Comparison of ENCODE assay signal across 7 mouse cellular contexts in the genomic region with DNA sequence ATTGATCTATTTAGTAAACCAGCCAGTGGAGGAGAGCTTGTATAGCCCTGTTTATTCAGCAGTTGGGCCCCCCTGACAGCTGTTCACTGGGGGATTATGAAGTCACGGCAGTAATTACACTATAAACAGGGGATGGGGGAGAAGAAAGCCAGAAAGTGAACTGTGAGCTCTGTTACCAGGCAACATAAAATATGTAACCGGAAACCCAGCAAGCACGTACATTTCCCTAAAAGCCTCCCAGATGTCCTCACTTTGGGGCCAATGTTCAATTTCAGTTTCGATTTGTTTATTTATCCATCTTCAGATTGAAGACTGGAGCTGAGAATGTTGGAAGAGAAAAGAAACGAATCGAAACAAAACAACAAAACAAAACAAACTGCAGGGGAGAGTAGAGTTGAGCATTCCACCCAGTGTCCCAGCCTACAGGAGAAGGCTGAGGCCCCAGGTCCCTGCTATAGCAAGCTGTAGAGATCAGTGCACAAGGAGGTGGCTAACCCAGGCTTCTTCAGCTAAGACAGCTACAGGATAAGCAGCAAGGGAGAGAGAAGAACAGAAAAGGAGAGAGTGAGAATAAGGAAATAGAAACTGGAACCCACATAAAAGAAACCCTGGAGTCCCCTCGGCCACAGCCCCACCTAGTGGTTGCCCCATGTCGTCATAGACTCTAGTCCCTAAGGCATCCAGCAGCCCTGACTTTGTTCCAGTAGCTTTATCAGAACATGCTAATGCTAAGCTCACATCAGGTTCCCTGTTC.
A peak's percentile ranks its signal among the peaks of the same experiment; 100 is the strongest.
DNase-seq lines count a peak whose midpoint lies in the region; ATAC-seq and TF ChIP-seq lines count a peak whose summit lies in the region.

No protein-coding gene starts in this region.

- H3K9me3 ChIP-seq in ES-Bruce4 (replicated peaks; ENCODE audit: control insufficient read depth, insufficient read depth, low read length, poor library complexity, severe bottlenecking): no peaks in the 10 kb centered on the region
- no peaks in the 10 kb centered on the region for H3K9me3 ChIP-seq in forebrain, postnatal 0 days (ENCODE audit: low read length)
- no peaks in the 10 kb centered on the region for H3K9me3 ChIP-seq in hindbrain, postnatal 0 days (ENCODE audit: low read length)
- H3K9me3 ChIP-seq in limb, embryonic 12.5 days: no peaks in the 10 kb centered on the region
- H3K9me3 ChIP-seq in midbrain, embryonic 12.5 days: no peaks in the 10 kb centered on the region

- peak; percentile 80 for ATAC-seq in forebrain, postnatal 0 days
- 0 out of 2 replicates have a peak, but pooled peaks have one; percentile 29 for ATAC-seq in hindbrain, postnatal 0 days
- peak; percentile 85 for ATAC-seq in limb, embryonic 12.5 days (ENCODE audit: insufficient number of reproducible peaks, insufficient read depth, low FRiP score, low TSS enrichment, low read depth)
- peak; percentile 82 for ATAC-seq in midbrain, embryonic 12.5 days (ENCODE audit: low FRiP score, low read depth)

- 41% methylated on average over 8 of the region's 8 CpGs for WGBS in forebrain, postnatal 0 days
- 29% methylated on average over 8 of the region's 8 CpGs for WGBS in hindbrain, postnatal 0 days
- WGBS in limb, embryonic 12.5 days: 34% methylated on average over 8 of the region's 8 CpGs
- WGBS in midbrain, embryonic 12.5 days: 43% methylated on average over 8 of the region's 8 CpGs

- no peak for TF ChIP-seq POLR2A in ES-Bruce4 (IDR thresholded peaks at IDR 0.05; ENCODE audit: insufficient read depth, low read length)

- H3K9ac ChIP-seq in ES-Bruce4 (ENCODE audit: low read depth, poor library complexity, severe bottlenecking): no peak overlapping the region
- H3K9ac ChIP-seq in forebrain, postnatal 0 days: no peak overlapping the region
- no peak overlapping the region for H3K9ac ChIP-seq in hindbrain, postnatal 0 days (replicated peaks; ENCODE audit: low read length)
- no peak overlapping the region for H3K9ac ChIP-seq in limb, embryonic 12.5 days (replicated peaks)
- H3K9ac ChIP-seq in midbrain, embryonic 12.5 days (replicated peaks): no peak overlapping the region

- no peak for TF ChIP-seq EP300 in ES-Bruce4 (IDR thresholded peaks at IDR 0.05; ENCODE audit: insufficient read depth, low read depth, low read length)

- no peaks in the 10 kb centered on the region for H3K36me3 ChIP-seq in ES-Bruce4 (ENCODE audit: control insufficient read depth, insufficient read depth, low read length, poor library complexity, severe bottlenecking)
- H3K36me3 ChIP-seq in forebrain, postnatal 0 days (ENCODE audit: insufficient read depth): no peaks in the 10 kb centered on the region
- no peaks in the 10 kb centered on the region for H3K36me3 ChIP-seq in hindbrain, postnatal 0 days (ENCODE audit: insufficient read depth, low read length)
- H3K36me3 ChIP-seq in limb, embryonic 12.5 days: no peaks in the 10 kb centered on the region
- no peaks in the 10 kb centered on the region for H3K36me3 ChIP-seq in midbrain, embryonic 12.5 days

- peak; percentile 33 for DNase-seq in adrenal gland, adult 8-10 months
- peak; percentile 35 for DNase-seq in forebrain, postnatal 0 days
- DNase-seq in hindbrain, postnatal 0 days (ENCODE audit: low spot score): peak; percentile 34
- DNase-seq in spleen, postnatal 14 days (ENCODE audit: low spot score in 2 of 2): peak; percentile 35 to 53

- no peaks in the 10 kb centered on the region for H3K4me1 ChIP-seq in ES-Bruce4 (ENCODE audit: control insufficient read depth, insufficient read depth, low read length)
- 0 out of 2 replicates have a peak, but pooled peaks cover 3% of the 10 kb centered on the region for H3K4me1 ChIP-seq in forebrain, postnatal 0 days (ENCODE audit: insufficient read depth)
- no peaks in the 10 kb centered on the region for H3K4me1 ChIP-seq in hindbrain, postnatal 0 days (ENCODE audit: insufficient read depth, low read length)
- peaks cover 15% of the 10 kb centered on the region for H3K4me1 ChIP-seq in limb, embryonic 12.5 days (replicated peaks)
- H3K4me1 ChIP-seq in midbrain, embryonic 12.5 days: peaks cover 18% of the 10 kb centered on the region

- TF ChIP-seq CTCF in ES-Bruce4 (IDR thresholded peaks at IDR 0.05; ENCODE audit: low read depth, low read length): peak; percentile 39
- TF ChIP-seq CTCF in forebrain, postnatal 0 days (IDR thresholded peaks at IDR 0.05; ENCODE audit: low read depth): peak; percentile 39
- peak; percentile 52 for TF ChIP-seq CTCF in hindbrain, postnatal 0 days (IDR thresholded peaks at IDR 0.05; ENCODE audit: low read depth)

- H3K4me3 ChIP-seq in ES-Bruce4 (ENCODE audit: low read depth, low read length): no peak overlapping the region
- no peak overlapping the region for H3K4me3 ChIP-seq in forebrain, postnatal 0 days (ENCODE audit: low read depth, low read length)
- no peak overlapping the region for H3K4me3 ChIP-seq in hindbrain, postnatal 0 days (ENCODE audit: low read length)
- no peak overlapping the region for H3K4me3 ChIP-seq in limb, embryonic 12.5 days (replicated peaks)
- H3K4me3 ChIP-seq in midbrain, embryonic 12.5 days: no peak overlapping the region

- H3K27ac ChIP-seq in ES-Bruce4 (ENCODE audit: insufficient read depth, low read length): no peak overlapping the region
- H3K27ac ChIP-seq in forebrain, postnatal 0 days (ENCODE audit: low read depth, low read length): no peak overlapping the region
- no peak overlapping the region for H3K27ac ChIP-seq in hindbrain, postnatal 0 days
- H3K27ac ChIP-seq in limb, embryonic 12.5 days: peak overlapping the region; percentile 60; the same call in 1 of the 2 replicates
- no peak overlapping the region for H3K27ac ChIP-seq in midbrain, embryonic 12.5 days (replicated peaks)

- H3K27me3 ChIP-seq in ES-Bruce4 (ENCODE audit: control insufficient read depth, insufficient read depth, low read length, poor library complexity, severe bottlenecking): no peaks in the 10 kb centered on the region
- no peaks in the 10 kb centered on the region for H3K27me3 ChIP-seq in forebrain, postnatal 0 days (ENCODE audit: insufficient read depth, low read length)
- H3K27me3 ChIP-seq in hindbrain, postnatal 0 days (ENCODE audit: insufficient read depth, low read length): no peaks in the 10 kb centered on the region
- H3K27me3 ChIP-seq in limb, embryonic 12.5 days: no peaks in the 10 kb centered on the region
- H3K27me3 ChIP-seq in midbrain, embryonic 12.5 days: peaks cover 12% of the 10 kb centered on the region; the same call in 1 of the 2 replicates

- H3K4me2 ChIP-seq in forebrain, postnatal 0 days (ENCODE audit: low read depth): no peak overlapping the region
- 0 out of 2 replicates have a peak overlapping the region, but pooled peaks have one; percentile 11 for H3K4me2 ChIP-seq in hindbrain, postnatal 0 days (ENCODE audit: low read depth, low read length)
- peak overlapping the region; percentile 39 for H3K4me2 ChIP-seq in limb, embryonic 12.5 days
- peak overlapping the region; percentile 4 for H3K4me2 ChIP-seq in midbrain, embryonic 12.5 days (replicated peaks)

Comparison
In these comparisons a context has a peak if more than half of its experiments do, and no peak if none do; other contexts are left out.
1. ATAC-seq: peak in every context shown above with its lines; median percentile 85 in limb, embryonic 12.5 days; 82 in midbrain, embryonic 12.5 days; 80 in forebrain, postnatal 0 days; 29 in hindbrain, postnatal 0 days.